Mouse (Mus musculus): Measurements from ENCODE around the gene Usp20.

Gene Usp20

GRCm38 (mm10) chr2:31040487-31040886, 58.4 kb downstream of the Usp20 start:
- no peak for DNase-seq (ENCODE audit: low spot score)

- DNase-seq (ENCODE audit: low spot score): no peak
Observed at GRCm38 (mm10) chr2:31041386-31041785, 59.3 kb downstream of the Usp20 start.

GRCm38 (mm10) chr2:31042881-31043280, 60.8 kb downstream of the Usp20 start:
- no peak for DNase-seq (ENCODE audit: low spot score)

- DNase-seq (ENCODE audit: low spot score): no peak
Observed at GRCm38 (mm10) chr2:31043856-31044255, 61.8 kb downstream of the Usp20 start.

- no peak for DNase-seq (ENCODE audit: low spot score)
Observed at GRCm38 (mm10) chr2:31048037-31048436, 66.0 kb downstream of the Usp20 start.

- DNase-seq (ENCODE audit: low spot score): no peak
Observed at GRCm38 (mm10) chr2:31052441-31052840, 70.4 kb downstream of the Usp20 start.

- no peak for DNase-seq (ENCODE audit: low spot score)
Observed at GRCm38 (mm10) chr2:31053426-31053825, 71.3 kb downstream of the Usp20 start.

- DNase-seq (ENCODE audit: low spot score): no peak
Observed at GRCm38 (mm10) chr2:31053851-31054340, 71.8 kb downstream of the Usp20 start.

GRCm38 (mm10) chr2:31056070-31056469, 74.0 kb downstream of the Usp20 start:
- DNase-seq (ENCODE audit: low spot score): no peak

GRCm38 (mm10) chr2:31057549-31058177, 75.6 kb downstream of the Usp20 start:
- DNase-seq (ENCODE audit: low spot score): no peak

- no peak for DNase-seq (ENCODE audit: low spot score)
Observed at GRCm38 (mm10) chr2:31058443-31058842, 76.4 kb downstream of the Usp20 start.

GRCm38 (mm10) chr2:31060271-31060670, 78.2 kb downstream of the Usp20 start:
- no peak for DNase-seq (ENCODE audit: low spot score)

- DNase-seq (ENCODE audit: low spot score): no peak
Observed at GRCm38 (mm10) chr2:31060787-31061730, 79.0 kb downstream of the Usp20 start.

- DNase-seq (ENCODE audit: low spot score): no peak
Observed at GRCm38 (mm10) chr2:31061868-31062628, 80.0 kb downstream of the Usp20 start.

- no peak for DNase-seq (ENCODE audit: low spot score)
Observed at GRCm38 (mm10) chr2:31066019-31066789, 84.1 kb downstream of the Usp20 start.

GRCm38 (mm10) chr2:31067059-31067595, 85.0 kb downstream of the Usp20 start:
- DNase-seq (ENCODE audit: low spot score): no peak

GRCm38 (mm10) chr2:31067696-31068245, 85.7 kb downstream of the Usp20 start:
- DNase-seq (ENCODE audit: low spot score): no peak

GRCm38 (mm10) chr2:31068246-31069113, 86.4 kb downstream of the Usp20 start:
- DNase-seq (ENCODE audit: low spot score): no peak

- DNase-seq (ENCODE audit: low spot score): no peak
Observed at GRCm38 (mm10) chr2:31069114-31069445, 87.0 kb downstream of the Usp20 start.

GRCm38 (mm10) chr2:31069506-31069905, 87.4 kb downstream of the Usp20 start:
- no peak for DNase-seq (ENCODE audit: low spot score)

All from urinary bladder, postnatal 10 days (tissue).